Mouse (Mus musculus) CD8-positive naive resting alpha-beta T cell, adult 2 months (primary cell): ENCODE results near the gene Aacs.
A peak's percentile ranks its signal among the peaks of the same experiment; 100 is the strongest.
"Not testable (repeated sequence)": the region's sequence is repeated elsewhere in the genome, so short reads cannot be mapped to it uniquely, and the experiment has no call there.

Experiments used
- DNase-seq, 2 experiments: peaks; one replicate each; pipeline ENCODE4 v3.0.0; 2022; ENCODE audit warnings: low read depth in 2 of 2, low spot score in 2 of 2

Gene Aacs

DNA sequence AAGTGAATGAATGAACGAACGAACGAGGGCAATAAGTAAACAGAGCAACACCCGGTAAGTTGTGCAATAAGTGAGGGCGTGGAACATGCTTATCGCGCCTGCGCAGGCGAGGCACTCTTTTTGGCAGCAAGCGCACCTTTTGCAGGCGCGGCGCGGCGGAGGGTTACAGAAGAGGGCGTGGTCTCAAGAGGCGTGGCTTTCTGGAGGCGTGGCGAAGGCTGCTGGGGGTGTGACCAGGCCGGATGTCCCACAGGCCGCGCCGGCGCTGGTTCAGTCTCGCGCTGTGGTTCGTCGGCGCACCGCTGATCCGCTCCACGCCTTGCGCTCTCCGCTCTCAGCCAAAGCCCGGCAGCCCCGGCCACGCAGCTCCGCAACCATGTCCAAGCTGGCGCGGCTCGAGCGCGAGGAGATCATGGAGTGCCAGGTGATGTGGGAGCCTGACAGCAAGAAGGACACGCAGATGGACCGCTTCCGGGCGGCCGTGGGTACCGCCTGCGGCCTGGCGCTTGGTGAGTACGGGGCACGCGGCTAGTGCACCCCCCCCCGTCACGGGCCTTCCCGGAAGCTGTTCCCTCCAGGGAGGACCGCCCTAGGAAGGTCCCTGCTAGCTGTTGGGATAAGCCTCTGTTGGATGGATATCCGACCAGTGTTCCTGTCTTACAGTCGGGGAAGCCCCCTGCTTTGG, at the start of gene Aacs:
TSS of gene Aacs (plus strand) at position 214 of the 685 bp plus-strand sequence.
- peak; percentile 96 to 99 for DNase-seq

DNA sequence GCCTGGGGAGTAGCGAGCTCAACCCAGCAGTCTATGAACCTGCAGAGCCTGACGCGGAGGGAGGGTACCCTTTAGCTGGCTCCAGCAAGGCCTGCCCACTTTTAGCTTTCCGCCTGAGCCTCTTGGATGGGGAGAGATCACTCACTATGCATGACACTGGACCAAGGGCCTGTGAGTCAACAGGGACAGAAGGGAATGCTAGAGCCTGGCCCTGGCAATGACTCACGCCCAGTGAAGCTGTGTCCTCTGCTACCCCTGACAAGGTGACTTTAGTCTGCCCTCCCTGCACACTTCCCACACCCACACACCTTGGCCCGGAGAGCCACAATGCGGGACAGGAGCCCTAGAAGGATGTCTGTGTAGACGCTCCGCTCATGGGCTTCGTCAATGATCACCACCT, 49.3 kb upstream of the Aacs start:
- no peak for DNase-seq

DNA sequence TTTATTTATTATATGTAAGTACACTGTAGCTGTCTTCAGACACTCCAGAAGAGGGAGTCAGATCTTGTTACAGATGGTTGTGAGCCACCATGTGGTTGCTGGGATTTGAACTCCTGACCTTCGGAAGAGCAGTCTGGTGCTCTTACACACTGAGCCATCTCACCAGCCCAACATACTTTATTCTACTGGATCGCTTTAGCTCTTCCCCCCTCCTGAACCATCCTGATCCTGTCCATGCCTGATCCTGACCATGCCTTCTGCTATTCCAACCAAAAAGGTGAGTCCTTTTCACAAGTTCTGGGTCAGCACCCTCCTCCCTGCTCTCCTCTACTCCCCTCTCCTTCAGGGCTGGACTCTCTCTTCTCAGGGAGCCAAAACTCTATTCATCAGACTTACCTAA, 43.3 kb upstream of the Aacs start:
- not testable (repeated sequence) for DNase-seq

DNA sequence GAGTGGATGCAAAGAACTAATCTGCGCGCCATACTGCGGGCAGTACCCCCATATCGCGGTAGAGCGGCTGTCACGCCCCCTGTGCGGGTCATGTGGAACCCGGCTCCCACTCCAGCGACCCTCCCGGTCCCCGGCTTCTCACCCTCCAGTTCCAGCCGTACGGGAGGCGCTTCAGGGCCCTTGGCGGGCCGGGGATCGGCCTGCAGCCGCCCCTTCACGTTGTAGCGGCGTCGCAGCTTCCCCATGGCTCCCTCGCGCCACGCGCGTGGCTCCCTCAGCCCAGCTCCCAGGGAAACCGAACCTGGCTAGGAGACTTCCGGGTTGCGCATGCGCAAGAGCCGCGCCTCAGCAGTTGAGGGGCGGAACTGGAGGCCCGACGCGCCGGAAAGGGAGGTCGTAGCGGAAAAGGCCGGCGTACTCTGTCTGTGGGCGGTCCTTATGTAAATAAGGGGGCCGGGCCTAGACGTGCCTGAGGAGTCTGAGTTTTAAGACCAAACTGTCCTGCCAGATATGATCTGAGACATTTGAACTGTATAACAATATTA, 41.7 kb upstream of the Aacs start, which contains the start of gene Dhx37:
TSS of gene Dhx37 (minus strand) at position 329 of the 545 bp plus-strand sequence.
- peak; percentile 89 to 90 for DNase-seq

DNA sequence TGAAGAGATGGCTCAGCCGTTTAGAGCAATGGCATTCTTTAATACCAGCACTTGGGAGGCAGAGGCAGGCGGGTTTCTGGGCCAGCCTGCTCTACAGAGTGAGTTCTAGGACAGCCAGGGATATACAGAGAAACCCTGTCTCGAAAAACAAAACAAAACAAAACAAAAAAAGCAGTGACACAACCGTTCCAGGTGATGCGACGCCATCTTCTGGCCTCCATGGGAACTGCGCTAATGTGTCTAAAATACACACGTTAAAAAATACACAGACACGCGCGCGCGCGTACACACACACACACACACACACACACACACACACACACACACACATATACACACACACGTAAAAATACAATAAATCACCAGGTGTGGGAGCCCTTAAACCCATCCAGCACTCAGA, 41.3 kb upstream of the Aacs start:
- DNase-seq = peak in 1 of 2 experiments; percentile 26

DNA sequence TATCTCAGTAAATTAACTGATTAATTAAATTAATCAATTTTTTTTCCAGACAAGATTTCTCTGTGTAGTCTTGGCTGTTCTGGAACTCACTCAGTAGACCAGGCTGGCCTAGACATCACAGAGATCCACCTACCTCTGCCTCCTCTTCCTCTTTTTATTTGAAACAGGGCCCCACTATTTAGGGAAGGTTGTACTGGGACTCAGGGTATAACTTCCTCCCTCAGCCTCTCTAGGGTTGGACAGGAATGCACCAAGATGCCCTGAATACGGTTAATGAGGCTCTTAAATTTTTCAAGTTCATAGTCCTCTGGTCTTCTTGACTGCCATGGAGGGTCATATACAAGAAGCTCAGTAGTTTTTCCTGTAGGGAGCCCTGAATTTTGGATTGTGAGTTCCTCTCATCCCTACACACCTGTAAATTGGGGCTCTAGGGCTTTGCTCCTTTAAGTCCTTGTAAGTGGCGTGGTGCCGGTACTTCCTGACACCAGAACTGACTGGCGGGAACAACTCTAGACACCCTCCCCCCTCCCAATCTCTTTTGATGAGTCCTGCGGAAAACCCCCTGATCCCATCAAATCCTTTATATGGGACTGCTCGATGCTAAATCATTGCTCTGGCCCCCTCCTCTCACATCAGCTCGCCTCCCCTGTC, 34.9 kb upstream of the Aacs start:
- no peak for DNase-seq

DNA sequence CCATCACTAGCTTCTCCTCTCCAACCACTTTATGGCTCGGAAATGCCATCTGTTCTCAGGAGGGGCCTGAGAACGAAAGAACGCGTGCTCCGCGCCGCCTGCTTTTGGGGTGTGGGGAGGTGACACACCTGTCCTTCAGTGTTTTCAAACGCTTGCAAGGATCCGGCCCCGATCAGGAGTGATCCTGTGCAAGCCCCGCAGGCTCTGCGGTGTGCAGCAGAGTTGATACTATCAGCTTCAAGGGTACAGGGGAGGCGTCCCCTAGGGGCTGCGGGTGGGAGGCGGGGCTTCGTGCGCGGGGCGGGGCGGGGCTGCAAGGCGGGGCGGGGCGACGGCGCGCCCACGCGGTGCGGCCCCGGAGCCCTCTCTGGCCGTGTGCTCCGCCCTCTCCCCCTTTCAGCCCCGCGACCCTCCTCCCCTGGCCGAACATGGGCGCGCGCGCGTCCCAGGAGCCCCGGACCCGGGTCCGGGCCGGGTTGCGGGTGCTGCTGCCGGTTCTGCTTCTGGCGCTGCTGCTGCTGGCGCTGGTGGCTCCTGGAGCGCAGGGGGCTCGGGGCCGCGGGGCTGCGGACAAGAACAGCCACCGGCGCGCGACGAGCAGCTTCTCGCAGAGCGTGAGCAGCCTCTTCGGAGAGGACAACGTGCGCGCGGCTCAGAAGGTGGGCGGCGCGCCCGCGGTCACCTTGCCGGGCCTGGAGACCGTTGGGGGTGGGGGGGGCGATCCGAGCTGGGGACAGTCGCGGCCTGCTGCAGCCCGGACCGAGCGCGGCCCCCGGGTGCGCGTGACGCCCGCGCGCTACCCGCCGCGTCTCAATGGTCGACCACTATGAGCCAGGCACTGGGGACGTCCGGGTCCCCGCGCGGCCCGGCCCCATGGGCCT, 34.1 kb upstream of the Aacs start, which contains the start of gene Bri3bp:
TSS of gene Bri3bp (plus strand) at position 335 of the 881 bp plus-strand sequence.
- peak; percentile 49 to 57 for DNase-seq

DNA sequence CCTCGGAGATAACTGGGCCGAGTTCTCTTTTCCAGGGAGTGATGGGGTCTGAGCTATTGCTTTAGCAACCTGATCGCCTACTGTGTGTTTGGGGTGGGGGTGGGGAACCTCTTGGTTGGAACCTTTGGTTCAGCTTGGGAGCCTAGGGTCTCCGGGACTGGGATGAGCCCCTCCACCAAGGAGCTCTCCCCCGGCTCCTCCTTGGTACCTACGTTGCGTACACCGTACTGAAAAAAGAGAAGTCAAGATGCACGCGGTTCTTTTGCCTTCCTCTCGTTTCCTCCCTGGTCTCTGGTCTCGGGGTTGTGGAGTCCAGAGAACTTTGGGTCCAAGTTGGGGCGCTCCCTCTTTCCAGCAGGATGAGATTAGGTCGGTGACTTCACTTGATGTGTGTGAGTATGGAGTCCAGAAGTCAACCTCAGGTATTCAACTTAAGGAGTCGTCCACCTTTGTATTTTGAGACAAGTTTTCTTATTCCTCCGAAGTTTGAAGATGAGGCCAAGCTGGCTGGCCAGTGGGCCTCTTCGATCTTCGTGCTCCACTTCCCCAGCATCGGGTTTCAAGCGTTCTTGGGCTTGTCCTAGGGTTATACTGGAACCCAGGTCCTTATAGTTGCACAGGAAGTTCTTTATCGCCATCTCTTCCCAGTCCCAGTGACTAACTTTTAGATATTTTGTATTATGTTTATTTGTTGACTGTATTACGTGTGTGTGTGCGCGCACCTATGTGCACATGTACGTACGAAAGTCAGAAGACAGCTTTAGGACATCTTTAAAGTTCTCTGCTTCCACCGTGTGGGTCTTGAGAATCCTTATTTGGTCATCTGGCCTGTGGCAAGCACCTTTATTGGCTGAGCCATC, 33.2 kb upstream of the Aacs start:
- DNase-seq = no peak

DNA sequence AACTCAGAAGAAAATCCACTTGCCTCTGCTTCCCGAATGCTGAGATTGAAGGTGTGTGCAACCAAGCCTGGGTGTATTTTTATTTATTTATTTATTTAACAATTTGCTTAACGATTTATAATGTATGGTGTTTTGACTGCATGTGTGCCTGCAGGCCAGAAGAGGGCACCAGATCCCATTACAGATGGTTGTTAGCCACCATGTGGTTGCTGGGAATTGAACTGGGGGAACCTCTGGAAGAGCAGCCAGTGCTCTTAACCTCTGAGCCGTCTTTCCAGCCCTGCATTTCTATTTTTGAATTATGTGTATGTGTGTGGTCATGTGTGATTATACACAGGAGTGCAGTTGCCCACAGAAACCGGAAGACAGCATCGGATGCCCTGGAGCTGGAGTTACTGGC, 32.3 kb upstream of the Aacs start:
- no peak for DNase-seq

DNA sequence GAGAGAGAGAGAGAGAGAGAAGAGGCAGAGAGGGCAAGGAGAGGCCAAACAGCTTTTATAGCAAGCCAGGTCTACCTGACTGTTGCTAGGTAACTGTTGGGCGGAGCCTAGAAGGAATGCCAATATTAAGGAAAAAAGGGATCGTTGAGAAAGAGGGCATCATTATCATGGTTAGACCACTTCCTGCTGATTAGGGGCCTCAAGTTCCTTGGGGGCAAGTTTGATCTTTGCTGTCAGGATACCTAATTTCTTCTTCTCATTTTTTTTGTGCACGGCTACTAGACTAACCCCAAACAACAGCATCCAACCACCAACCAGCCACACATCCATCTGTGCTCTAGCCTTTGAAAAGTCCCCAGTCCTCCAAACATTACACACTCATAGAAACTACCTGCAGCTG, 31.7 kb upstream of the Aacs start:
- no peak for DNase-seq

DNA sequence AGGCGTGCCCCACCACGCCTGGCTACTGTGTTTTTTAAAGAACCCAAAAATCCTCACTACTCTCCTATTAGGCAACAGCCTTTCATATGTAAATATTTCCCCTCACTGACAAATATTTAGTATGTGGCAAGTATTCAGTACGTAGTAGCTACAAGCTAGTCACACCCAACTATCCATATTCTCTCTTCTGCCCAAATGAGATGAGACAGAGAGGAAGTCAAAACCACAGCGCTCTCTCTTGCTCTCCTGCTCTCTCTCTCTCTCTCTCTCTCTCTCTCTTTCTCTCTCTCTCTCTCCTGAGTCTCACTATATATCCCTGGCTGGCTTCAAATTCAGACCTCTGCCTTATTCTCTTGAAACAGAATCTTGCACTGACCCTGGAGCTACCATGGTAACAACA, 31.1 kb upstream of the Aacs start:
- no peak for DNase-seq

DNA sequence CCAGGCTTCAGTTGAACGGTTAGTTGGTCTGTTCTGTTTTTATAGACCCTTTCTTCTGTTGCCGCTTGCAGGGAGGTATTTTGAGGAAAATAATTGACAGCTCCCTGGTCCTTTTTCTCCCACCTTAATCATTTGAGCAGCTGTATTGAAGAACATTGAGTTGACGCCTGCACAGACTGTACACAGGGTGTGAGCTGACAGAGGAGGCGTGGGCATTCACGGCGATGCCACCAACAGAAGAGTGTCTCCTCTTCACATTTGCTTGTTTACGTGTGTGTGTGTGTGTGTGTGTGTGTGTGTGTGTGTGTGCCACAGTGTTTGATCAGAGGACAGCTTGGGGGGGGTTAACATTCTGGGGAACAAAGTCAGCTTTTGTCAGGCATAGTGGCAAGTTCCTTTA, 29.3 kb upstream of the Aacs start:
- no peak for DNase-seq

DNA sequence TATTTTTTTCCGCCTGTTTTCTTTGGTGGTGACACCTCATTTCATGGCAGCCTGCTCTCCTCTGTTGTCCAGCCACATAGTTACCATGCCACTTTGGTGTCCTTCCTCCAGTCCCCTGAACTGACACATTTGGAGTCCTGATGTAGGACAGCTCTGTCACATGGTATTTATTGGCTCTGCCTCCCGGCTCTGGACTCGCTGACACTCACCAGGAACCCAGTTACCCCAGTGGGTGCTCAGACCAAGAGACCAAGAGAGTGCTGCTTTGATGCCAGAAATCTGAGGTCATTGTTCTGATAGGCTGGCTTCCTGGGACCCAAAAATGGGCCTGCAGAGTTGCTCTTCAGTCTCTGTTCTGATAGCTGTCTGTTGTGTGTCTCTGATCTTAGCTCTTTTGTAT, 27.6 kb upstream of the Aacs start:
- DNase-seq = no peak

DNA sequence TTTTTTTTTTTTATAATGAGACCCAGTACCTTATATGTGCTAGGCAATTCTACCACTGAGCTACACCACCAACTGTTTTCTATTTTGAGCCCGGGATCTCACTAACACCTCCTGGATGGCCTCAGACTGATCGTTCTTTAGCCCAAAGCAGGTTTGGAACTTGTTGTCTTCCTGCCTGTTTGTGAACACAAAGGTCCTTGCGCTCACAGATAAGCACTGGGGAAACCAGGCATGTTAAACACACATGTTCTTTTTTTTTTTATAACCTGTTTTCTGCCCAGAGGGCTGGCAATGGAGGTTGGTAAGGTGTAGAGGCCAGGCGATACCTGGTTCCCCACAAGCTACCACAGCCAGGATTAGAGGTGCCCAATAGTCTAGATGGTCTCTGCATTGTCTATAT, 27.0 kb upstream of the Aacs start:
- DNase-seq = no peak

DNA sequence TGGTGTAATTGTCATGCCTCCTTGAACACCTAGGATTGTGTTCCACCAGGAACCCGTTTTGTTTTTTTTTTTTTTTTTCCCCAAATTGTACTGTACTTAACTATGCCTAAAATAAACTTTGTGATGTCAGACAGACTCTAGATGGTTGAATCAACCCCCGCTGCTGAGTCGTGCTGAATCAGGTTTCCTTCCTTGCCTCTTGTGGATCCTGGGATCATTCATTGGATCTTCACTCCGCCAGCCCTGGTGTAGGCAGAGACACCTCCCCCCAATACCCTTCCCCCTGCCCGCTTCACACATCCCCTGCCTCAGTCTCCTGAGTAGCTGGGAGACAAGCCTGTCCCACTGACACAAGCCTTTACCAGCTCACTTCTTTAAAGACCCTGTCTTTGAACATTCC, 26.3 kb upstream of the Aacs start:
- DNase-seq = no peak

DNA sequence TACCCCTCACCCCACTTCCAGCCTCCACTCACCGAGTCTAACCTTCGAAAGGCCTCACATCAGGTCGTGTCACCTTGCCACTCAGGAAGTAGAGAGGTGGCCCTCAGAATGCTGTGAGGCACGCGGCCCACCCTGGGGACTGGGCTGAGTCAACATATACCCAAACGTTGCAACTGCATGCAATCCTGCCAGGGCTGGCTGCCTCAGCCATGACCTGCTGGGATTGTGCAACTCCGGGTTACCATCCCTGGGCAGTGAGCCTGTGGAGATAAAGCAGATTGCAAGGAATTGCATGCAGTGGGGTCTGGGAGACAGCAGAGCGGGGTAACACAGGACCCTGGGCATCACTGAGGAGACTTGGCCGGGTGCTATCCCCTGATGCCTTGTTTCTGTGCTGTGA, 23.0 kb upstream of the Aacs start:
- no peak for DNase-seq

DNA sequence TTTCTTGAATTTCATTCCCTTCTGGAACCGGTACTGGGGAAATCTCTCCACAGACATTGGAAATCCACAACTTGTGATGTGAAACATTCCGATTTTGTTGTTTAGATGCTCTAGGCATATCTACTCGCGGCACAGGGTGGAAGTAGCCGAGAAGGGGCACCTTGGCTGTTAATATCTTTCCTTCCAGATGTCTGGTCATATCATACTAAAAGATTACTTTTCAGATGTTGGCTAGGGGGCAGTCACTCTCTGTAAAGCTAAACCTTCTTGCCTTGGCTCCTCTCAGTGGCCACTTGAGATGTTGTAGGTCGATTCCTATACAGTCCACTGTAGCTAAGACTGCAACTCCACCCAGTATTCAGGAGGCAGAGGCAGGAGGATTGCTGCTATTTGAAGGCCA, 19.5 kb upstream of the Aacs start:
- no peak for DNase-seq

DNA sequence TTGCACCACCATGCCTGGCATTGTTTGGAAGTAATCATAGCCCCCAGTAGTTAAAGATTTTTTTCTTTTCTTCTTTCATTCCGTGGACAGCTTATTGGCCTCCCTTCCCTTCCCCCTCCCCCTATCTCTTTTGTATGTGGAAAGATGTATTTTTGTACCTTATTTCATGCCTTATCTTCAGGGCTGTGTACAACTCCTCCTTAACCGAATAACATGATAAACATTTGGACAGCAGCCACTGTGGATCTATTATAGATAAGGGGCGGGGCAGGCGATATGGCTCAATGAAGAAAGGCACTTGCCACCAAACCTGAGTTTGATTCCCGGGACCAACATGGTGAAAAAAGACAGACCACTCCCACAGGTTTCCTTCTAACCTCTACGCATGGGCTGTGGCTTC, 18.1 kb upstream of the Aacs start:
- DNase-seq = no peak

DNA sequence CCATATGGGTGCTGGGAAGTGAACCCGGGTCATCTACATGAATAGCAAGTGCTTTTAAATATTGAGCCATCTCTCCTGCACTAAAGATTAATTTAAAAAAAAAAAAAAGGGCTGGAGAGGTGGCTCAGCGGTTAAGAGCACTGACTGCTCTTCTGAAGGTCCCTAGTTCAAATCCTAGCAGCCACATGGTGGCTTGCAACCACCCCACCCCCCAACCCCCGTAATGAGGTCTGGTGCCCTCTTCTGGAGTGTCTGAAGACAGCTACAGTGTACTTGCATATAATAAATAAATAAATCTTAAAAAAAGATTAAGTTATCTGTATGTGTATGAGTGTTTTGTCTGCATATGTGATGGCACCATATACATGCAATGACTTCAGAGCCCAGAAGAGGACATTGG, 15.0 kb upstream of the Aacs start:
- DNase-seq = no peak

DNA sequence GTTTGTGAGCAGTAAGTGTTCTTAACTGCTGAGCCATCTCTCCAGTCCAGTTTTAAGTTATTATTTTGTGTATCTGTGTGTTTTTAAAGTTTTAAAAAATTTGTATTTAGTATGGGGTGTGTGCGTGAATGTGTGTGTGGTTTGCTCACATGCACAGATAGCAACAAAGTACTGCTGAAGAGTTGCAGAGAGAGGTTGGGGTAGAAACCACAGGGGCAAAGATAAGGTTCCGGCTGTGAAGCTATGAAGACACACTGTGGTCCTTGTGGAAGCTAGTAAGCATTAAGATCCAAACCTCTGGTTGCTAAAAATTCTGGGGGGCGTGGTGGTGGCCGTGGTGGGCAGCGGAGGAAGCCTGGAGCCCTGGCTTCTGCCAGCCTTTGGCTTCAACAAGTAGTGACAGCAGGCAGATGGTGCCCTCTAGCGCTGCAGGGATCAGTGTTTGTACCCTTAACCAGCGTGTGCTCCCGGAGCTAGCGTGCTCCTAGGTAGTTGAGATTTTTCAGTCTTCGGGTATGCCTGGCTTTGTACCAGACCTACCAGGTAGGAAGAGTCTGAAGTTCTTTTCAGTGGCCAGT, 13.7 kb upstream of the Aacs start:
- peak in 1 of 2 experiments; percentile 44 for DNase-seq
